Mouse (Mus musculus): ENCODE measurements around the gene Manf. TPM values are rescaled to one million over a fixed set of nuclear protein-coding genes. Genes with fewer than 3 reads are reported as not detected.

Gene Manf
- total and polyA plus RNA-seq, 3 experiments = 181 to 358 (median 292) TPM

GRCm38 (mm10) chr9:106876666-106877065, 15.1 kb downstream of the Manf start:
- Histone ChIP-seq H3K27ac (ENCODE audit: insufficient read depth, low read depth) (no peak overlapping the region), H3K4me2 (ENCODE audit: insufficient read depth, low read depth, poor library complexity, severe bottlenecking) (no peak overlapping the region), H3K36me3 (replicated peaks in 1 of 2; ENCODE audit: control insufficient read depth in 1 of 2, insufficient read depth in 1 of 2, low read length in 1 of 2) (peaks cover 64 to 90% of the 10 kb centered on the region in 2 experiments), H3K4me3 (replicated peaks in 1 of 3; ENCODE audit: low read depth in 2 of 3, low read length in 2 of 3, poor library complexity in 1 of 3) (no peak overlapping the region), H3K9me3 (replicated peaks; ENCODE audit: low read length) (no peaks in the 10 kb centered on the region), H3K79me2 (replicated peaks; ENCODE audit: control insufficient read depth, extremely low read depth, insufficient read depth, poor library complexity, severe bottlenecking) (peaks cover 2% of the 10 kb centered on the region), H3K4me1 (ENCODE audit: control insufficient read depth in 1 of 2, insufficient read depth in 2 of 2) (peaks cover 0 to 14% of the 10 kb centered on the region in 2 experiments; a peak in 2 of 4 replicates), H3K9ac (ENCODE audit: insufficient read depth, low read depth) (no peak overlapping the region), H3K27me3 (replicated peaks) (no peaks in the 10 kb centered on the region)
- dilution Hi-C loops (cut with MboI; ENCODE audit: extremely low pct_ligation_motif_present, extremely low pct_unique_long_range_greater_than_20kb, low sequenced_read_pairs) (no loop called here), in situ Hi-C loops (cut with MboI; ENCODE audit: low pct_ligation_motif_present, low pct_unique_long_range_greater_than_20kb, low sequenced_read_pairs) (no loop called here)
- TF ChIP-seq ETS1 (conservative IDR thresholded peaks at IDR 0.05; ENCODE audit: low read depth, low read length) = no peak
- no peak for TF ChIP-seq SIN3A (IDR thresholded peaks at IDR 0.05; ENCODE audit: low read length)
- no peak for TF ChIP-seq USF2 (conservative IDR thresholded peaks at IDR 0.05; ENCODE audit: low read depth, low read length)
- no peak for TF ChIP-seq CHD2 (IDR thresholded peaks at IDR 0.05; ENCODE audit: low read length)
- TF ChIP-seq IRF4 (IDR thresholded peaks at IDR 0.05; ENCODE audit: low read depth, low read length) = no peak
- no peak for TF ChIP-seq USF1 (IDR thresholded peaks at IDR 0.05; ENCODE audit: low read depth, low read length)
- no peak for TF ChIP-seq UBTF (IDR thresholded peaks at IDR 0.05; ENCODE audit: low read depth, low read length)
- no peak for TF ChIP-seq SMC3 (IDR thresholded peaks at IDR 0.05; ENCODE audit: low read depth, low read length)
- TF ChIP-seq JUND (conservative IDR thresholded peaks at IDR 0.05; ENCODE audit: low read depth, low read length) = no peak
- TF ChIP-seq JUN (IDR thresholded peaks at IDR 0.05; ENCODE audit: insufficient read depth, low read depth, low read length) = no peak
- no peak for TF ChIP-seq POLR2AphosphoS2 (IDR thresholded peaks at IDR 0.05; ENCODE audit: low read depth, low read length)
- TF ChIP-seq RAD21 (IDR thresholded peaks at IDR 0.05; ENCODE audit: low read depth, low read length) = no peak
- TF ChIP-seq HCFC1 (IDR thresholded peaks at IDR 0.05; ENCODE audit: low read depth, low read length) = no peak
- TF ChIP-seq RCOR1 (conservative IDR thresholded peaks at IDR 0.05; ENCODE audit: low read depth, low read length) = no peak
- TF ChIP-seq CHD1 (IDR thresholded peaks at IDR 0.05; ENCODE audit: low read depth, low read length) = no peak
- no peak for TF ChIP-seq ZC3H11A (IDR thresholded peaks at IDR 0.05; ENCODE audit: low read depth, low read length)
- no peak for TF ChIP-seq MYC (IDR thresholded peaks at IDR 0.05; ENCODE audit: low read depth, low read length)
- TF ChIP-seq MXI1 (IDR thresholded peaks at IDR 0.05; ENCODE audit: low read depth, low read length) = no peak
- DNase-seq (ENCODE audit: extremely low read depth) = no peak

GRCm38 (mm10) chr9:106874216-106874615, 17.6 kb downstream of the Manf start:
- dilution Hi-C loops (cut with MboI; ENCODE audit: extremely low pct_ligation_motif_present, extremely low pct_unique_long_range_greater_than_20kb, low sequenced_read_pairs) (no loop called here), in situ Hi-C loops (cut with MboI; ENCODE audit: low pct_ligation_motif_present, low pct_unique_long_range_greater_than_20kb, low sequenced_read_pairs) (no loop called here)
- Histone ChIP-seq H3K4me3 (replicated peaks in 1 of 3; ENCODE audit: low read depth in 2 of 3, low read length in 2 of 3, poor library complexity in 1 of 3) (no peak overlapping the region), H3K27ac (ENCODE audit: insufficient read depth, low read depth) (no peak overlapping the region), H3K36me3 (replicated peaks in 1 of 2; ENCODE audit: control insufficient read depth in 1 of 2, insufficient read depth in 1 of 2, low read length in 1 of 2) (peaks cover 62 to 87% of the 10 kb centered on the region in 2 experiments), H3K9me3 (replicated peaks; ENCODE audit: low read length) (no peaks in the 10 kb centered on the region), H3K4me2 (ENCODE audit: insufficient read depth, low read depth, poor library complexity, severe bottlenecking) (no peak overlapping the region), H3K27me3 (replicated peaks) (no peaks in the 10 kb centered on the region), H3K9ac (ENCODE audit: insufficient read depth, low read depth) (no peak overlapping the region), H3K79me2 (replicated peaks; ENCODE audit: control insufficient read depth, extremely low read depth, insufficient read depth, poor library complexity, severe bottlenecking) (peaks cover 7% of the 10 kb centered on the region), H3K4me1 (ENCODE audit: control insufficient read depth in 1 of 2, insufficient read depth in 2 of 2) (peaks cover 0 to 22% of the 10 kb centered on the region in 2 experiments; a peak in 2 of 4 replicates)
- DNase-seq (ENCODE audit: extremely low read depth) = no peak
- no peak for TF ChIP-seq MAX (IDR thresholded peaks at IDR 0.05; ENCODE audit: low read length)
- TF ChIP-seq SMC3 (IDR thresholded peaks at IDR 0.05; ENCODE audit: low read depth, low read length) = no peak
- TF ChIP-seq ZC3H11A (IDR thresholded peaks at IDR 0.05; ENCODE audit: low read depth, low read length) = no peak
- no peak for TF ChIP-seq CHD2 (IDR thresholded peaks at IDR 0.05; ENCODE audit: low read length)
- no peak for TF ChIP-seq ETS1 (conservative IDR thresholded peaks at IDR 0.05; ENCODE audit: low read depth, low read length)

Measured in CH12.LX (cell line).